Mouse (Mus musculus) lung, embryonic 16.5 days (tissue): ENCODE measurements around the gene Plce1. TPM values are rescaled to one million over a fixed set of nuclear protein-coding genes. Genes with fewer than 3 reads are reported as not detected.
"Not testable (repeated sequence)": the region's sequence is repeated elsewhere in the genome, so short reads cannot be mapped to it uniquely, and the experiment has no call there.

Source experiments
- ATAC-seq: fragments of 200-750 bp; cut with Nextera tagmentation; 2 replicates; pipeline ENCODE4 v1.8.0; 2017; ENCODE audit warnings: low read depth, mild to moderate bottlenecking, moderate library complexity
- H3K27ac ChIP-seq: fragments of 300-500 bp; sonication (generic); 2 replicates; pipeline ENCODE4 v1.5.1; 2014; ENCODE audit warnings: mild to moderate bottlenecking, control low read depth, low read length
- H3K27me3 ChIP-seq: fragments of 300-500 bp; sonication (generic); 2 replicates; pipeline ENCODE4 v1.6.1; 2014; ENCODE audit warnings: low read depth, low read length, mixed read lengths; ENCODE audit not compliant: control insufficient read depth, insufficient read depth
- H3K36me3 ChIP-seq: fragments of 300-500 bp; sonication (generic); 2 replicates; pipeline ENCODE4 v1.6.1; 2014; ENCODE audit warnings: low read length; ENCODE audit not compliant: control insufficient read depth, insufficient read depth
- H3K4me1 ChIP-seq: fragments of 300-500 bp; sonication (generic); replicated peaks from 2 replicates; pipeline ENCODE4 v1.6.1; 2014; ENCODE audit warnings: low read length, mixed read lengths; ENCODE audit not compliant: control insufficient read depth, insufficient read depth
- H3K4me2 ChIP-seq: fragments of 300-500 bp; sonication (generic); 2 replicates; pipeline ENCODE4 v1.6.1; 2014; ENCODE audit warnings: low read depth, low read length, control low read depth
- H3K4me3 ChIP-seq: fragments of 300-500 bp; sonication (generic); 2 replicates; pipeline ENCODE4 v1.5.1; 2014; ENCODE audit warnings: mild to moderate bottlenecking, low read length, control low read depth
- H3K9ac ChIP-seq: fragments of 300-500 bp; sonication (generic); 2 replicates; pipeline ENCODE4 v1.6.1; 2014; ENCODE audit warnings: low read length, control low read depth
- H3K9me3 ChIP-seq: fragments of 300-500 bp; sonication (generic); 2 replicates; pipeline ENCODE4 v1.6.1; 2016; ENCODE audit warnings: low read length; ENCODE audit not compliant: control insufficient read depth
- WGBS: fragments of 180-500 bp; shearing (Covaris S2); extraction: QIAGEN DNeasy Blood & Tissue Kit; methylation state at CpG from one replicate; pipeline ENCODE4 v1.1.7; 2014; 5-methylcytosine and 5-hydroxymethylcytosine counted together
- polyA plus RNA-seq: library from polyadenylated mRNA; unstranded; fragments of >200 nt; fragmentation: Nextera tagmentation; extraction: Ambion mirVana; gene quantifications from 2 replicates; pipeline ENCODE4 v1.2.1, GENCODE M21; 2015

Plce1 gene
- polyA plus RNA-seq, 1 experiment from 2014 or later = 4.1 TPM

DNA sequence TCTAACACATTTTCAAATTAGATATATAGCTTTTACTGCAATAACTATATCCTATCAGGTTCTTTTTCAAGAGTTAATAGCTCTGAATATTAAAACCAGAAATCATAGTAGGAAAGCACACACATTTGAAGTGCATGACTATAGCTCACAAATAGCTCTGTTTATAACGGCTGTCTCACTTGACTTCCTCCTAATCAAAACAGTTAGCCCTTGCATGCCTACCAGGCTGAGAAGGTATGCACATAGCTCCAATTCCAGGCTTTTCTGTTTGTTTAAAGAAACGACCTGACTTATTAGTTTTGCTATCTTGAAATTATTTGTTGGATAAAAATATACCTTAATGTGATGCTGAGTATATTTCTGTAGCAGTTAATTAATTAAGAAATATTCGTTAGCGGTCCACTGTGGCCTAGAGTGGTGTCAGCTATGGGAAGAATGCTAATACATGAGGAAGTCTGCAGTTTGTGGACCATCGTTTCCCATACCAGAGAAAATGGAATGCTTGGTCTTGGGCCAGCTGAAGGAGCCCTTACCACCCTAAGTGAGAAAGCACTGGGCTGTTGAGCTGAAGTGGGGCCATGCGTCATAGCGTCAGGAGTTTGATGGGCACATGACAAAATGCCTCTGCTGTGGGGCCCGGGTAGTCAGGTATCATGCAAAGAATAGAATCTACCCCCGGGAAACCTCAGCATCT is 146.3 kb downstream of the Plce1 start:
- no peak overlapping the region; the same call in 1 of the 2 replicates for H3K27ac ChIP-seq
- WGBS = 43% methylated on average over 9 of the region's 9 CpGs
- peak; percentile 56; the same call in 1 of the 2 replicates for ATAC-seq

DNA sequence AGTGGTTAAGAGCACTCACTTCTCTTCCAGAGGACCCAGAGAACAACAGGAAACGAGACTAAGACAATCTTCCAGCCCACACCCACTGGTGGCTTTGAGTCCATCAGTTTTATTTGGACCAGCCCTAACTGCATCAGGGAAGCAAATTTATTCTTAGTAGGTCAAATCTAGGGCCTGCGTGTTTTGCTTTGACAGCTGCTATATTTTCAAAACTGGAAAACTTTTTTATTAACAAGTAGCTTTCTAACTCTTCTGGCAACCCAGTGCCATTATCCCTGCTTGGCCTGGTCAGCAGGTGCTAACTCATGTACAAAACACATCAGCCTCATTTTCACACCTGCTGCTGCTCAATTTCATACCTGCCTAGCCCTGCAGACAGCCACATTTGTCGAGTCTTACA is 151.3 kb downstream of the Plce1 start:
- no peak overlapping the region for H3K27ac ChIP-seq
- no peak for ATAC-seq
- H3K4me2 ChIP-seq = no peak overlapping the region
- WGBS = 53% methylated on average over 3 of the region's 3 CpGs
- no peaks in the 10 kb centered on the region for H3K9me3 ChIP-seq
- no peak overlapping the region for H3K9ac ChIP-seq
- H3K27me3 ChIP-seq = no peaks in the 10 kb centered on the region
- peaks cover 5% of the 10 kb centered on the region for H3K4me1 ChIP-seq
- H3K36me3 ChIP-seq = no peaks in the 10 kb centered on the region
- no peak overlapping the region for H3K4me3 ChIP-seq

More for the DNA sequence above, 146.3 kb downstream of the Plce1 start:
- Histone ChIP-seq H3K9me3 (no peaks in the 10 kb centered on the region), H3K4me2 (no peak overlapping the region), H3K4me3 (no peak overlapping the region), H3K4me1 (0 out of 2 replicates have a peak, but pooled peaks cover 4% of the 10 kb centered on the region), H3K36me3 (no peaks in the 10 kb centered on the region), H3K27me3 (no peaks in the 10 kb centered on the region), H3K9ac (no peak overlapping the region)

DNA sequence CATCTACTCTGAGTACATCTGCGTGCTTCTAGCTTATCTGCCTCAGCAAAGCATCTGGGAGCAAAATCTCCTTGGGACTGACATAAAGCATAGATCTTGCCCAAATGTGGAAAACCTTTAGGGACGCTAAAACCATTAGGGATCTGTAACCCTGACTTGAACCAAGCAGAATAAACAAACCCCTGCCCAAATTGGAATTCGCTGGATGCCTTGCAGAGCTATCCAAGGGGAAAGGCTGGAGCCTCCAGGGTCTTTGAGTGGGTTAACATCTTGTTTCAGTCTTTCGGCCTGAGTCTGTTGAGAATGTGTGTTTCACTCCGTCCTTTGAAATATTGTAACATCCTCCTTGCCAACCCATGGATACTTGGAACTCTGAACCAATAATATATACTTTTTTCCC is 152.4 kb downstream of the Plce1 start:
- 18% methylated on average over 5 of the region's 5 CpGs for WGBS
- H3K36me3 ChIP-seq = no peaks in the 10 kb centered on the region
- no peak overlapping the region for H3K4me3 ChIP-seq
- no peak overlapping the region for H3K4me2 ChIP-seq
- no peak overlapping the region for H3K9ac ChIP-seq
- H3K27ac ChIP-seq = no peak overlapping the region
- no peak for ATAC-seq
- H3K4me1 ChIP-seq = peaks cover 3% of the 10 kb centered on the region
- no peaks in the 10 kb centered on the region for H3K27me3 ChIP-seq
- no peaks in the 10 kb centered on the region for H3K9me3 ChIP-seq

- no peaks in the 10 kb centered on the region for H3K9me3 ChIP-seq
- peaks cover 4% of the 10 kb centered on the region; the same call in 1 of the 2 replicates for H3K4me1 ChIP-seq
- H3K27me3 ChIP-seq = no peaks in the 10 kb centered on the region
- no peak overlapping the region for H3K27ac ChIP-seq
- H3K4me3 ChIP-seq = no peak overlapping the region
- no peak overlapping the region for H3K9ac ChIP-seq
- H3K4me2 ChIP-seq = no peak overlapping the region
- no peaks in the 10 kb centered on the region for H3K36me3 ChIP-seq
- ATAC-seq = no peak
- 86% methylated on average over 3 of the region's 3 CpGs for WGBS
Observed at GRCm38 (mm10) chr19:38639050-38639449, 158.1 kb downstream of the Plce1 start.

GRCm38 (mm10) chr19:38639805-38640204 is 158.9 kb downstream of the Plce1 start:
- H3K27me3 ChIP-seq = no peaks in the 10 kb centered on the region
- 26% methylated on average over 3 of the region's 3 CpGs for WGBS
- peak overlapping the region; percentile 34; the same call in 1 of the 2 replicates for H3K27ac ChIP-seq
- ATAC-seq = peak; percentile 84
- H3K9me3 ChIP-seq = no peaks in the 10 kb centered on the region
- H3K4me2 ChIP-seq = no peak overlapping the region
- H3K4me3 ChIP-seq = no peak overlapping the region
- H3K36me3 ChIP-seq = no peaks in the 10 kb centered on the region
- H3K4me1 ChIP-seq = peaks cover 5% of the 10 kb centered on the region; the same call in 1 of the 2 replicates
- H3K9ac ChIP-seq = no peak overlapping the region

DNA sequence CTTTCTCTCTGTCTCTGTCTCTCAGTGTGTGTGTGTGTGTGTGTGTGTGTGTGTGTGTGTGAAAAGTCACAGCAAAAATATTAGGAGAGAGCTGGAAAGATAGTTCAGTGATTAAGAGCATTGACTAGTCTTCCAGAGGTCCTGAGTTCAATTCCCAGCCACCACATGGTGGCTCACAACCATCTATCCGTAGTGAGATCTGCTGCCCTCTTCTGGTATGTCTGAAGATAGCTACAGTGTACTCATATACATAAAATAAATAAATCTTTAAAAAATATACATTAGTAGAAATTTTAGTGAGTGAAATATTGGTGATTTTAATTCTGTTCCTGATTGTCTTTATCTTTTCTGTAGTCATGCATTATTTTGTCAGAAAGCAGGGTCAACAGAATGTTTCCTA is 161.6 kb downstream of the Plce1 start:
- H3K27ac ChIP-seq, H3K9me3 ChIP-seq, H3K36me3 ChIP-seq, ATAC-seq, H3K4me2 ChIP-seq, H3K27me3 ChIP-seq, H3K4me3 ChIP-seq, H3K9ac ChIP-seq: not testable (repeated sequence)
- H3K4me1 ChIP-seq = peaks cover 14% of the 10 kb centered on the region
- WGBS = 64% methylated on average over 1 of the region's 1 CpGs

DNA sequence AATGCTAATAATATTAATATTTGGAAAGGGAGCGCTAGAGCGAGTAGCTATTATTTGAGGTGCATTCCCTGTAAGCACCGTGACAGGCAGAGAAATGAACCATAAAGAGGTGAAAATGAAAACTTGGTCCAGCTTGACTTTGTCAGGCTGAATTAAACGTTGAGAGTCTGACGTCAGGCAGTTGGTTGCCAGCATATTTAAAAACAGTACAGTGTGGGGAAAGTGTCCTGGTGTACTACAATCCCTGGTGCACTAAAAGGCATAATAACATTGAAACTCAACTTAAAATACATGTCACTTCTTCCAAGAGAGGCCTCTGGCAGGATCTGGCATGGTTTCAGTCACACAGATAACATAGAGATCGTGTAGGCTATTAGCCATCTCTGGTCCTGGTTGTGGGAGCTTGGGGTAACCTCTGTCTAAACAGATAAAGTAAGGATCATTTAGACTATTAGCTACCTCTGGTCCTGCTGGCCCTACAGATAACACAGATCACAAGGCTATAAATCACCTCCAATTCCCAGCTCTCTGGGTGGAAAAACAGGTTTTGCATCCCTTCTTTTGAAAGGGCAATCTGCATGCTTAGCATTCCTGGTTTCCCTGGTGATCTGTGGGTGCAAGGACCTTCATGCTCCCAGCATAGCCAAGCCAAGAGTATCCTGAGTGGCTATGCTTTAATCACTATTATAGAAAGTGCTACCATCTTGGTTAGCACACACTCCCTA is 164.1 kb downstream of the Plce1 start:
- H3K4me3 ChIP-seq = no peak overlapping the region
- H3K27me3 ChIP-seq = no peaks in the 10 kb centered on the region
- H3K4me1 ChIP-seq = peaks cover 10% of the 10 kb centered on the region
- no peaks in the 10 kb centered on the region for H3K36me3 ChIP-seq
- H3K27ac ChIP-seq = peak overlapping the region; percentile 82
- no peak overlapping the region for H3K9ac ChIP-seq
- H3K4me2 ChIP-seq = no peak overlapping the region
- 20% methylated on average over 6 of the region's 6 CpGs for WGBS
- no peaks in the 10 kb centered on the region for H3K9me3 ChIP-seq
- peak; percentile 93 for ATAC-seq

GRCm38 (mm10) chr19:38657980-38658379 is 177.1 kb downstream of the Plce1 start:
- 31% methylated on average over 13 of the region's 13 CpGs for WGBS
- Histone ChIP-seq H3K27me3 (no peaks in the 10 kb centered on the region), H3K4me2 (no peak overlapping the region), H3K9me3 (no peaks in the 10 kb centered on the region), H3K36me3 (no peaks in the 10 kb centered on the region), H3K4me1 (peaks cover 10% of the 10 kb centered on the region; the same call in 1 of the 2 replicates), H3K9ac (no peak overlapping the region), H3K4me3 (no peak overlapping the region), H3K27ac (peak overlapping the region; percentile 5; the same call in 1 of the 2 replicates)
- peak; percentile 77 for ATAC-seq

GRCm38 (mm10) chr19:38665398-38665797 is 184.5 kb downstream of the Plce1 start:
- ATAC-seq = no peak
- no peaks in the 10 kb centered on the region for H3K36me3 ChIP-seq

More at GRCm38 (mm10) chr19:38665398-38665797, 184.5 kb downstream of the Plce1 start:
- Histone ChIP-seq H3K9me3 (no peaks in the 10 kb centered on the region), H3K27ac (no peak overlapping the region), H3K4me3 (no peak overlapping the region), H3K4me1 (no peaks in the 10 kb centered on the region), H3K27me3 (no peaks in the 10 kb centered on the region), H3K9ac (no peak overlapping the region), H3K4me2 (no peak overlapping the region)
- 73% methylated on average over 1 of the region's 1 CpGs for WGBS
